Mouse (Mus musculus) mature B cell (primary cell): ENCODE measurements around the gene Gm45711.
"Not testable (repeated sequence)": the region's sequence is repeated elsewhere in the genome, so short reads cannot be mapped to it uniquely, and the experiment has no call there.

Source experiments
- in situ Hi-C: fragments of 300-500 bp; cut with MboI; formaldehyde crosslinking; loops from 2 replicates; pipeline ENCODE4 v1.14.3; 2019

Gm45711 gene

DNA sequence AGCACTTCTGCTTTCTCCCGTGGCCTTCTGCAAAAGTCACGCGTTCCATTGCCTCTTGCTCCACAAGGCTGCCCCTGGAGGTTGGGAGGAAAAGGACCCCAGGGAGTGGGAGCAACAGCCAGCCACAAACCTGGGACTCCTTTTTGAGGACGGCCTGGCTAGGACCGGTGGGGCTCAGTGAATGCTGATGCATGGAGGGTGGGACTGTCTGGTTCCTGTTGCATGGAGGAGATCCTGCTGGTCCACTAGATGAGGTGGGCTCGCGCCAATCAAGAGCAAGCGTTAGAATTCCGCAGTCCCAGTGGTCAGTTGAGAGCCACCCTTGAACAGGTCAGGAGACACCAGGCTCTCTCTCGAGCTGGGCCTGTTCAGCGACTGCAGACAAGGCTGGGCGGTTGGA, 12.0 kb upstream of the Gm45711 start, which contains the start of gene Cmtm2b:
Cmtm2b (plus strand) TSS at position 301 of the 400 bp plus-strand sequence.
- in situ Hi-C loops: not testable (repeated sequence)

- in situ Hi-C loops: not testable (repeated sequence)
These were observed 11.4 kb upstream of the Gm45711 start, which contains the start of gene Gm11020 for GRCm38 (mm10) chr8:104321267-104321666. Gene Gm11020, plus strand, starts transcription at chr8:104321567.

GRCm38 (mm10) chr8:104313311-104313710, 3.4 kb upstream of the Gm45711 start:
- in situ Hi-C loops: no loop called here

- in situ Hi-C loops: not testable (repeated sequence)
These were observed 2.1 kb upstream of the Gm45711 start for GRCm38 (mm10) chr8:104312023-104312422.

GRCm38 (mm10) chr8:104308341-104308740, 1.5 kb downstream of the Gm45711 start:
- in situ Hi-C loops: not testable (repeated sequence)

- in situ Hi-C loops: no loop called here
These were observed 4.9 kb downstream of the Gm45711 start for GRCm38 (mm10) chr8:104304962-104305361.

GRCm38 (mm10) chr8:104302536-104302935, 7.3 kb downstream of the Gm45711 start:
- in situ Hi-C loops: not testable (repeated sequence)

- in situ Hi-C loops: not testable (repeated sequence)
These were observed 8.3 kb downstream of the Gm45711 start for GRCm38 (mm10) chr8:104301577-104301976.

DNA sequence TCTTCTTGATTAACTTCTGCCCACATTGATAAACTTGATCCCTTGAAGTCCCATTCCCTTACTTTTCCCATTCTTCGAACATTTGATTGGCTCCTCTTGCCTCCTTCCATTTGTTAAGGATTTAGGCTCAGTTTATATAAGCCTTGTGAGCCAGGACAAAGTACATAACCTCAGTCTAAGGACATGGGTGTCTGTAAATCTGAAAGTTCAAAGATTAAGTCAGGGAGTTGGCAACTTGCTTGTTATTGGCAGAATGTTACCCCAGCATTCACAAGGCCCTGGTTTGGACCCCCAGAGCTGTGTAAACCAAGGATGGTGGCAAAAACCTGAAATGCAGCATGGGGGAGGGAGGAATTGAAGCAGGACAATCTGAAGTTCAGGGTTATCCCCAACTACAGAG, 15.5 kb downstream of the Gm45711 start:
- in situ Hi-C loops: no loop called here

GRCm38 (mm10) chr8:104293081-104293480, 16.8 kb downstream of the Gm45711 start, which contains the start of gene Cmtm2a:
Gene Cmtm2a, minus strand, starts transcription at chr8:104293181.
- in situ Hi-C loops: not testable (repeated sequence)

- in situ Hi-C loops: no loop called here
These were observed 40.9 kb downstream of the Gm45711 start for GRCm38 (mm10) chr8:104268937-104269440.

GRCm38 (mm10) chr8:104268368-104268767, 41.5 kb downstream of the Gm45711 start:
- in situ Hi-C loops: no loop called here

- in situ Hi-C loops: not testable (repeated sequence)
These were observed 45.5 kb downstream of the Gm45711 start for GRCm38 (mm10) chr8:104264271-104264935.

DNA sequence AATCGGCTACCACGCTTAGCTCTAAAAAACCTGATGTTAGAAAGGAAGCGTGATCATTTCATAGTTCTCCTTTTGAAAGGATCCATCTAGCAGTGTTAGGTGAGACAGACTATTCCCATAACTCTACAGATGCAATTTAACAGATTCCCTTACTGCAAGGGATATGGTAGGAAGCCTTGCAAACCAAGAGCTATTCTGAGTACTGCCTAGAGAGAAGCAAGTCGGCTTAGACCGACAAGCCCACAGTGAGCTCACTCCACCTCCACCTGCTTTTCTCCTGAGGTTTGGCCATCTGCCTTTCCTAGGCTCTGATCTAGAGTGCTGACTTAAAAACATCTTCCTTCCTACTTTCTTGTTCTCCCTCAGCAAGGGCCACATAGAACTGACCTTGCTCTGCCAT, 48.1 kb downstream of the Gm45711 start:
- in situ Hi-C loops: not testable (repeated sequence)

GRCm38 (mm10) chr8:104253016-104253415, 56.9 kb downstream of the Gm45711 start:
- in situ Hi-C loops: no loop called here

DNA sequence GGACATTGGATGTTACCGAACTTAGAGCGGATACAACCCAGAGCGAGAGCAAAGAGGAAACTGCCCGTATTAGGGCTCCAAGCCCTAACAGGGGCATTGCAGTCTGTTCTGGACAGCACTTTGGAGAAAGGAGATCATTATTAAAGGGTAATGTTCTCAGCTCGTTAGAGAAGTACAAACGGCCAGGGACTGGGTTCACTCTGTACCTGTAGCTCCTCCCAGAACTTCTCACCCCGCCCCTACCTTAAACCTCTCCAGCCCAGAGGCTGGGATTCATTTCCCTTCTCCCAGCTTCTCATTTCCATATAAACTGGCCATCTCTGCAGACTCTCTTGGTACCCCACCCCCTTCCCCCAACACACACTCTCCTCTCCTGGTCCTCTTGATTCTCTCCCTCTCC, 58.4 kb downstream of the Gm45711 start:
- in situ Hi-C loops: no loop called here

- in situ Hi-C loops: no loop called here
These were observed 59.2 kb downstream of the Gm45711 start, which contains the start of gene Cklf for GRCm38 (mm10) chr8:104250439-104251367. Gene Cklf, plus strand, starts transcription at chr8:104250861.

GRCm38 (mm10) chr8:104249442-104249996, 60.4 kb downstream of the Gm45711 start:
- in situ Hi-C loops: loop anchor here (10.0 kb wide), 1 partner anchor 195 kb away; the partner anchor contains the start of gene Dync1li2

- in situ Hi-C loops: loop anchor here (10.0 kb wide), 1 partner anchor 197 kb away; the partner anchor contains the start of gene Dync1li2
These were observed 61.6 kb downstream of the Gm45711 start, which contains the start of gene Tk2 for GRCm38 (mm10) chr8:104248276-104248675. Gene Tk2, minus strand, starts transcription at chr8:104248558.

GRCm38 (mm10) chr8:104247908-104248275, 62.0 kb downstream of the Gm45711 start:
- in situ Hi-C loops: loop anchor here (10.0 kb wide), 1 partner anchor 197 kb away; the partner anchor contains the start of gene Dync1li2

GRCm38 (mm10) chr8:104247054-104247907, 62.6 kb downstream of the Gm45711 start:
- in situ Hi-C loops: loop anchor here (10.0 kb wide), 1 partner anchor 198 kb away; the partner anchor contains the start of gene Dync1li2
